Mouse (Mus musculus) kidney, adult 2 months (tissue): ENCODE measurements around the gene Sox6.

Experiments
- CTCF ChIP-seq: fragments of 200-500 bp; conservative IDR thresholded peaks from 2 replicates; pipeline ENCODE4 v1.5.1; 2011; ENCODE audit warnings: low read depth, mild to moderate bottlenecking, control low read depth, low read length, moderate library complexity, mixed read lengths; ENCODE audit not compliant: insufficient read depth, insufficient read length
- POLR2A ChIP-seq: fragments of 200-500 bp; IDR thresholded peaks from one replicate; pipeline ENCODE4 v1.6.1; 2011; ENCODE audit warnings: low read depth, low read length, control low read depth

DNA sequence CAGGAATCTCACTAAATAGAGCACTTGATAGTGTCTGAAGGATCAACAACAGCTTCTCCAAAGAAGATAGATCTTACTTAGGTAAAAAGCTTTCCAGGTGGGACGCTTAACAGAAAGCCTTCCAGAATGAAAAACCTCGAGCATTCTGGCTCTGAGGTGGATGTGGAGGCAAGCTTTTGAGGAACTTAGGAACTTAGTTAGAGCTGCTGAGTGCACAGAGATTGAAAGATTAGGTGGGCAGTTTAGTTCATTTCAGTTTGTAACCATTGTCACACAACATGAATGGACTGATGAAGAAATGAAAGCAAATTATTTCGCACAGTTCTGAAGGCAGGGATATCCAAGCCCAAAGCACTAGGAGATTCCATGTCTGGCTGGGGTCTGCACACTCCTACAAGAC, 481.9 kb downstream of the Sox6 start:
- TF ChIP-seq POLR2A (no peak), CTCF (no peak)
